Mouse (Mus musculus) CD4-positive helper T cell, adult 2 months (primary cell): Measurements from ENCODE around the gene Cnn3.

Experiments
- DNase-seq: peaks from one replicate; pipeline ENCODE4 v3.0.0-alpha.2; 2012; ENCODE audit warnings: low read depth, missing footprints, low spot score

The Cnn3 gene

GRCm38 (mm10) chr3:121425861-121426620, at the start of gene Cnn3:
Cnn3 (plus strand) TSS chr3:121426497.
- peak; percentile 75 for DNase-seq

- DNase-seq: no peak
Measured at GRCm38 (mm10) chr3:121378708-121379612, 47.3 kb upstream of the Cnn3 start.

GRCm38 (mm10) chr3:121379699-121380098, 46.6 kb upstream of the Cnn3 start:
- no peak for DNase-seq

- no peak for DNase-seq
Measured at GRCm38 (mm10) chr3:121387471-121388009, 38.8 kb upstream of the Cnn3 start.

- no peak for DNase-seq
Measured at GRCm38 (mm10) chr3:121389366-121389765, 36.9 kb upstream of the Cnn3 start.

GRCm38 (mm10) chr3:121389860-121390530, 36.3 kb upstream of the Cnn3 start:
- DNase-seq: no peak

- no peak for DNase-seq
Measured at GRCm38 (mm10) chr3:121390724-121391123, 35.6 kb upstream of the Cnn3 start.

GRCm38 (mm10) chr3:121395588-121396295, 30.6 kb upstream of the Cnn3 start:
- no peak for DNase-seq

GRCm38 (mm10) chr3:121396561-121396960, 29.7 kb upstream of the Cnn3 start:
- DNase-seq: no peak

- no peak for DNase-seq
Measured at GRCm38 (mm10) chr3:121397007-121397406, 29.3 kb upstream of the Cnn3 start.

GRCm38 (mm10) chr3:121401384-121401783, 24.9 kb upstream of the Cnn3 start:
- DNase-seq: no peak

- no peak for DNase-seq
Measured at GRCm38 (mm10) chr3:121402096-121402495, 24.2 kb upstream of the Cnn3 start.

- no peak for DNase-seq
Measured at GRCm38 (mm10) chr3:121403449-121403848, 22.8 kb upstream of the Cnn3 start.

- no peak for DNase-seq
Measured at GRCm38 (mm10) chr3:121405101-121405500, 21.2 kb upstream of the Cnn3 start.

- no peak for DNase-seq
Measured at GRCm38 (mm10) chr3:121407417-121407816, 18.9 kb upstream of the Cnn3 start.

- no peak for DNase-seq
Measured at GRCm38 (mm10) chr3:121408386-121408785, 17.9 kb upstream of the Cnn3 start.

GRCm38 (mm10) chr3:121411450-121411849, 14.8 kb upstream of the Cnn3 start:
- DNase-seq: no peak

- no peak for DNase-seq
Measured at GRCm38 (mm10) chr3:121416171-121417154, 9.8 kb upstream of the Cnn3 start.

GRCm38 (mm10) chr3:121417379-121418250, 8.7 kb upstream of the Cnn3 start:
- no peak for DNase-seq
